Mouse (Mus musculus): Measurements from ENCODE around the gene Hyal1. TPM values are rescaled to one million over a fixed set of nuclear protein-coding genes. Genes with fewer than 3 reads are reported as not detected.

Hyal1 gene
- total and polyA plus RNA-seq, 3 experiments: 0.40 to 0.59 TPM; not detected in 1

DNA sequence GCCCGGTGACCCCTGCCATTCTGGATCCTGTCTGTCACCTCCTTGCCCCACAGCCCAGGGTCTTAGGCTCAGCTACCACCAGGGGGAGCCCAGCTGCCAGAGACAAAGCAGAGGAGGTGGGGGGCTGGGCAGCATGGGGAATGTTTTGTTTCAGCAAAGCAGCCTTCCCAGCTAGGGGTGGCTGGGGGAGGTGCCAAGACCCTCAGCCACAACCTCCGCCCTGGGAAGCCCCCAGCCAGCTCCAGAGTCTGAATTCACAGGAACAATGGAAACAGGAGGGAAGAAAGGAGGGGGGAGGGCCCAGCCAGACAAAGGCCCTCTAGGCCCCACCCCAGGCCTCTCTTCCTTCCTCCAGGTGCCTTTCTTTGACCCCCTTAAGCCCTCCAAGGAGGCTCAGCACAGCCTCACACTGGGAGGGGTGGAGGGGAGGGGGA, 50.1 kb downstream of the Hyal1 start:
- Histone ChIP-seq H3K9me3 (replicated peaks; ENCODE audit: low read length) (no peaks in the 10 kb centered on the region), H3K27me3 (replicated peaks) (no peaks in the 10 kb centered on the region), H3K36me3 (replicated peaks in 1 of 2; ENCODE audit: control insufficient read depth in 1 of 2, insufficient read depth in 1 of 2, low read length in 1 of 2) (peaks cover 29 to 77% of the 10 kb centered on the region in 2 experiments), H3K27ac (ENCODE audit: insufficient read depth, low read depth) (no peak overlapping the region), H3K4me2 (ENCODE audit: insufficient read depth, low read depth, poor library complexity, severe bottlenecking) (no peak overlapping the region), H3K4me1 (ENCODE audit: control insufficient read depth in 1 of 2, insufficient read depth in 2 of 2) (peaks cover 33 to 77% of the 10 kb centered on the region in 2 experiments), H3K79me2 (replicated peaks; ENCODE audit: control insufficient read depth, extremely low read depth, insufficient read depth, poor library complexity, severe bottlenecking) (peaks cover 68% of the 10 kb centered on the region), H3K9ac (ENCODE audit: insufficient read depth, low read depth) (peak overlapping the region; percentile 2; the same call in 1 of the 2 replicates), H3K4me3 (replicated peaks in 1 of 3; ENCODE audit: low read depth in 2 of 3, low read length in 2 of 3, poor library complexity in 1 of 3) (no peak overlapping the region)
- in situ Hi-C loops (cut with MboI; ENCODE audit: low pct_ligation_motif_present, low pct_unique_long_range_greater_than_20kb, low sequenced_read_pairs): no loop called here
- dilution Hi-C loops (cut with MboI; ENCODE audit: extremely low pct_ligation_motif_present, extremely low pct_unique_long_range_greater_than_20kb, low sequenced_read_pairs): no loop called here
- DNase-seq (ENCODE audit: extremely low read depth): peak; percentile 79
- TF ChIP-seq UBTF (IDR thresholded peaks at IDR 0.05; ENCODE audit: low read depth, low read length) (no peak), JUND (conservative IDR thresholded peaks at IDR 0.05; ENCODE audit: low read depth, low read length) (no peak), PAX5 (IDR thresholded peaks at IDR 0.05; ENCODE audit: low read length) (no peak), MXI1 (IDR thresholded peaks at IDR 0.05; ENCODE audit: low read depth, low read length) (no peak), MAZ (IDR thresholded peaks at IDR 0.05; ENCODE audit: low read depth, low read length) (peak; percentile 87), RCOR1 (conservative IDR thresholded peaks at IDR 0.05; ENCODE audit: low read depth, low read length) (0 out of 2 replicates have a peak, but pooled peaks have one; percentile 38), BHLHE40 (IDR thresholded peaks at IDR 0.05; ENCODE audit: low read depth, low read length) (peak; percentile 49; the same call in 1 of the 2 replicates), SMC3 (IDR thresholded peaks at IDR 0.05; ENCODE audit: low read depth, low read length) (peak; percentile 95), TCF12 (IDR thresholded peaks at IDR 0.05; ENCODE audit: low read depth, low read length) (peak; percentile 52; the same call in 1 of the 2 replicates), ELF1 (IDR thresholded peaks at IDR 0.05; ENCODE audit: low read depth, low read length) (peak; percentile 54), RAD21 (IDR thresholded peaks at IDR 0.05; ENCODE audit: low read depth, low read length) (peak; percentile 70), HCFC1 (IDR thresholded peaks at IDR 0.05; ENCODE audit: low read depth, low read length) (peak; percentile 45), ZC3H11A (IDR thresholded peaks at IDR 0.05; ENCODE audit: low read depth, low read length) (peak; percentile 25; the same call in 1 of the 2 replicates), CHD2 (IDR thresholded peaks at IDR 0.05; ENCODE audit: low read length) (peak; percentile 96), MAX (IDR thresholded peaks at IDR 0.05; ENCODE audit: low read length) (peak; percentile 33; the same call in 1 of the 2 replicates), SIN3A (IDR thresholded peaks at IDR 0.05; ENCODE audit: low read length) (peak; percentile 43; the same call in 1 of the 2 replicates), ZKSCAN1 (IDR thresholded peaks at IDR 0.05; ENCODE audit: borderline replicate concordance, low read depth, low read length) (no peak), E2F4 (IDR thresholded peaks at IDR 0.05; ENCODE audit: insufficient replicate concordance, low read depth, low read length) (no peak), CTCF (conservative IDR thresholded peaks at IDR 0.05 in 1 of 2, IDR thresholded peaks at IDR 0.05 in 1 of 2; ENCODE audit: low read depth in 2 of 2, low read length in 2 of 2) (peak; percentile 14 to 92; a peak in 2 of 4 replicates), NELFE (IDR thresholded peaks at IDR 0.05; ENCODE audit: low read depth, low read length) (peak; percentile 70), MYC (IDR thresholded peaks at IDR 0.05; ENCODE audit: low read depth, low read length) (no peak), MEF2A (IDR thresholded peaks at IDR 0.05; ENCODE audit: borderline replicate concordance, low read depth, low read length) (peak; percentile 67; the same call in 1 of the 2 replicates), KAT2A (IDR thresholded peaks at IDR 0.05; ENCODE audit: insufficient replicate concordance, low read length) (no peak), IRF4 (IDR thresholded peaks at IDR 0.05; ENCODE audit: low read depth, low read length) (peak; percentile 65), EP300 (IDR thresholded peaks at IDR 0.05; ENCODE audit: low read length) (no peak)
